Mouse (Mus musculus) kidney, postnatal 0 days (tissue): ENCODE results near the gene Frmpd3. TPM values are rescaled to one million over a fixed set of nuclear protein-coding genes. Genes with fewer than 3 reads are reported as not detected.
A peak's percentile ranks its signal among the peaks of the same experiment; 100 is the strongest.

Experiments used
- ATAC-seq: fragments of 200-750 bp; cut with Nextera tagmentation; replicated peaks from 2 replicates; pipeline ENCODE4 v1.8.0; 2017; ENCODE audit warnings: low read depth, moderate number of reproducible peaks, moderate TSS enrichment, moderate library complexity; ENCODE audit not compliant: low FRiP score
- DNase-seq: peaks from one replicate; pipeline ENCODE4 v3.0.0-alpha.2; 2016; ENCODE audit warnings: low spot score
- H3K27ac ChIP-seq: fragments of 300-500 bp; sonication (generic); 2 replicates; pipeline ENCODE4 v1.5.1; 2014; ENCODE audit warnings: mild to moderate bottlenecking
- H3K27me3 ChIP-seq: fragments of 300-500 bp; sonication (generic); 2 replicates; pipeline ENCODE4 v1.6.1; 2014; ENCODE audit warnings: low read length, mixed read lengths; ENCODE audit not compliant: insufficient read depth
- H3K36me3 ChIP-seq: fragments of 300-500 bp; sonication (generic); 2 replicates; pipeline ENCODE4 v1.6.1; 2014; ENCODE audit warnings: low read length, mixed read lengths; ENCODE audit not compliant: insufficient read depth
- H3K4me1 ChIP-seq: fragments of 300-500 bp; sonication (generic); replicated peaks from 2 replicates; pipeline ENCODE4 v1.6.1; 2014; ENCODE audit warnings: antibody characterized with exemption, low read length, mixed read lengths; ENCODE audit not compliant: insufficient read depth
- H3K4me2 ChIP-seq: fragments of 300-500 bp; sonication (generic); 2 replicates; pipeline ENCODE4 v1.6.1; 2014; ENCODE audit warnings: mild to moderate bottlenecking, low read length, moderate library complexity, mixed read lengths
- H3K4me3 ChIP-seq: fragments of 300-500 bp; sonication (generic); replicated peaks from 2 replicates; pipeline ENCODE4 v1.5.1; 2014; ENCODE audit warnings: low read depth, low read length
- H3K9ac ChIP-seq: fragments of 300-500 bp; sonication (generic); 2 replicates; pipeline ENCODE4 v1.6.1; 2014; ENCODE audit warnings: low read depth, low read length
- H3K9me3 ChIP-seq: fragments of 300-500 bp; sonication (generic); replicated peaks from 2 replicates; pipeline ENCODE4 v1.6.1; 2016; ENCODE audit warnings: low read length, inconsistent platforms, mixed read lengths
- CTCF ChIP-seq: IDR thresholded peaks from 2 replicates; pipeline ENCODE4 v1.5.1; 2016; ENCODE audit warnings: antibody characterized with exemption, low read depth, mild to moderate bottlenecking, moderate library complexity
- WGBS: fragments of 180-500 bp; shearing (Covaris S2); extraction: QIAGEN DNeasy Blood & Tissue Kit; methylation state at CpG from one replicate; pipeline ENCODE4 v1.1.7; 2014; 5-methylcytosine and 5-hydroxymethylcytosine counted together
- polyA plus RNA-seq: library from polyadenylated mRNA; unstranded; fragments of >200 nt; fragmentation: Nextera tagmentation; extraction: Ambion mirVana; gene quantifications from 2 replicates; pipeline ENCODE4 v1.2.1, GENCODE M21; 2015

The Frmpd3 gene
- polyA plus RNA-seq, 1 experiment from 2014 or later, result 0.03 TPM

GRCm38 (mm10) chrX:140407593-140407992, 65.5 kb downstream of the Frmpd3 start:
- H3K9me3 ChIP-seq, result no peaks in the 10 kb centered on the region
- DNase-seq, result no peak
- 83% methylated on average over 5 of the region's 5 CpGs for WGBS
- TF ChIP-seq CTCF, result no peak
- no peak overlapping the region for H3K27ac ChIP-seq
- no peak overlapping the region for H3K9ac ChIP-seq
- H3K27me3 ChIP-seq, result no peaks in the 10 kb centered on the region
- H3K4me1 ChIP-seq, result no peaks in the 10 kb centered on the region
- ATAC-seq, result no peak
- no peaks in the 10 kb centered on the region for H3K36me3 ChIP-seq
- no peak overlapping the region for H3K4me2 ChIP-seq
- H3K4me3 ChIP-seq, result no peak overlapping the region

GRCm38 (mm10) chrX:140418467-140418866, 76.4 kb downstream of the Frmpd3 start:
- H3K27ac ChIP-seq, result no peak overlapping the region
- TF ChIP-seq CTCF, result no peak
- no peak for DNase-seq
- H3K4me2 ChIP-seq, result no peak overlapping the region
- no peaks in the 10 kb centered on the region for H3K9me3 ChIP-seq
- H3K4me3 ChIP-seq, result no peak overlapping the region
- no peak overlapping the region for H3K9ac ChIP-seq
- H3K36me3 ChIP-seq, result no peaks in the 10 kb centered on the region
- 92% methylated on average over 4 of the region's 4 CpGs for WGBS
- H3K4me1 ChIP-seq, result no peaks in the 10 kb centered on the region
- ATAC-seq, result no peak
- no peaks in the 10 kb centered on the region for H3K27me3 ChIP-seq

- 76% methylated on average over 4 of the region's 4 CpGs for WGBS
- no peak for TF ChIP-seq CTCF
- Histone ChIP-seq H3K27ac (no peak overlapping the region), H3K27me3 (no peaks in the 10 kb centered on the region), H3K9me3 (no peaks in the 10 kb centered on the region), H3K4me3 (no peak overlapping the region), H3K4me2 (no peak overlapping the region), H3K4me1 (no peaks in the 10 kb centered on the region), H3K36me3 (no peaks in the 10 kb centered on the region), H3K9ac (no peak overlapping the region)
- ATAC-seq (no peak), DNase-seq (no peak)
Observed at GRCm38 (mm10) chrX:140427124-140427523, 85.1 kb downstream of the Frmpd3 start.

GRCm38 (mm10) chrX:140428252-140428651, 86.2 kb downstream of the Frmpd3 start:
- no peaks in the 10 kb centered on the region for H3K36me3 ChIP-seq
- no peak overlapping the region for H3K27ac ChIP-seq
- H3K4me2 ChIP-seq, result no peak overlapping the region
- DNase-seq (no peak), ATAC-seq (no peak)
- no peaks in the 10 kb centered on the region for H3K9me3 ChIP-seq
- no peak overlapping the region for H3K4me3 ChIP-seq
- peak; percentile 37; the same call in 1 of the 2 replicates for TF ChIP-seq CTCF
- H3K27me3 ChIP-seq, result no peaks in the 10 kb centered on the region
- no peak overlapping the region for H3K9ac ChIP-seq
- 79% methylated on average over 7 of the region's 8 CpGs for WGBS
- no peaks in the 10 kb centered on the region for H3K4me1 ChIP-seq

GRCm38 (mm10) chrX:140429985-140430384, 87.9 kb downstream of the Frmpd3 start:
- no peak for TF ChIP-seq CTCF
- DNase-seq (no peak), ATAC-seq (no peak)
- no peaks in the 10 kb centered on the region for H3K36me3 ChIP-seq
- no peaks in the 10 kb centered on the region for H3K27me3 ChIP-seq
- no peaks in the 10 kb centered on the region for H3K9me3 ChIP-seq
- H3K4me2 ChIP-seq, result no peak overlapping the region
- H3K9ac ChIP-seq, result no peak overlapping the region
- WGBS, result 83% methylated on average over 5 of the region's 5 CpGs
- no peak overlapping the region for H3K4me3 ChIP-seq
- H3K27ac ChIP-seq, result no peak overlapping the region
- no peaks in the 10 kb centered on the region for H3K4me1 ChIP-seq

- TF ChIP-seq CTCF, result no peak
- no peak for ATAC-seq
Observed at GRCm38 (mm10) chrX:140430506-140430905, 88.4 kb downstream of the Frmpd3 start.

GRCm38 (mm10) chrX:140431981-140432380, 89.9 kb downstream of the Frmpd3 start:
- Histone ChIP-seq H3K4me2 (no peak overlapping the region), H3K36me3 (no peaks in the 10 kb centered on the region), H3K9ac (no peak overlapping the region), H3K27me3 (no peaks in the 10 kb centered on the region), H3K4me1 (no peaks in the 10 kb centered on the region), H3K4me3 (no peak overlapping the region), H3K27ac (no peak overlapping the region), H3K9me3 (no peaks in the 10 kb centered on the region)
- DNase-seq, result no peak
- WGBS, result 84% methylated on average over 15 of the region's 15 CpGs
- no peak for TF ChIP-seq CTCF
- ATAC-seq, result no peak

More at GRCm38 (mm10) chrX:140430506-140430905, 88.4 kb downstream of the Frmpd3 start:
- no peaks in the 10 kb centered on the region for H3K36me3 ChIP-seq
- no peak overlapping the region for H3K9ac ChIP-seq
- 88% methylated on average over 12 of the region's 12 CpGs for WGBS
- H3K27me3 ChIP-seq, result no peaks in the 10 kb centered on the region
- H3K4me2 ChIP-seq, result no peak overlapping the region
- DNase-seq, result no peak
- H3K4me3 ChIP-seq, result no peak overlapping the region
- H3K4me1 ChIP-seq, result no peaks in the 10 kb centered on the region
- no peaks in the 10 kb centered on the region for H3K9me3 ChIP-seq
- no peak overlapping the region for H3K27ac ChIP-seq
